Mouse (Mus musculus) lung, postnatal 0 days (tissue): ENCODE measurements around the gene Nrg4. TPM values are rescaled to one million over a fixed set of nuclear protein-coding genes. Genes with fewer than 3 reads are reported as not detected.
"Not testable (repeated sequence)": the region's sequence is repeated elsewhere in the genome, so short reads cannot be mapped to it uniquely, and the experiment has no call there.

Experiments
- ATAC-seq: fragments of 200-750 bp; cut with Nextera tagmentation; 2 replicates; pipeline ENCODE4 v1.8.0; 2017; ENCODE audit warnings: moderate library complexity
- DNase-seq: peaks from one replicate; pipeline ENCODE4 v3.0.0-alpha.2; 2016; ENCODE audit warnings: low spot score
- H3K27ac ChIP-seq: fragments of 300-500 bp; sonication (generic); 2 replicates; pipeline ENCODE4 v1.5.1; 2014; ENCODE audit warnings: antibody characterized with exemption, mild to moderate bottlenecking, low read length, mixed read lengths
- H3K27me3 ChIP-seq: fragments of 300-500 bp; sonication (generic); replicated peaks from 2 replicates; pipeline ENCODE4 v1.6.1; 2014; ENCODE audit warnings: low read length, mixed read lengths; ENCODE audit not compliant: insufficient read depth
- H3K36me3 ChIP-seq: fragments of 300-500 bp; sonication (generic); 2 replicates; pipeline ENCODE4 v1.6.1; 2014; ENCODE audit warnings: low read length, mixed read lengths; ENCODE audit not compliant: insufficient read depth
- H3K4me1 ChIP-seq: fragments of 300-500 bp; sonication (generic); 2 replicates; pipeline ENCODE4 v1.6.1; 2014; ENCODE audit warnings: antibody characterized with exemption, low read depth, low read length, mixed read lengths; ENCODE audit not compliant: insufficient read depth
- H3K4me2 ChIP-seq: fragments of 300-500 bp; sonication (generic); replicated peaks from 2 replicates; pipeline ENCODE4 v1.6.1; 2014; ENCODE audit warnings: low read depth, mild to moderate bottlenecking, low read length, moderate library complexity, mixed read lengths
- H3K4me3 ChIP-seq: fragments of 300-500 bp; sonication (generic); 2 replicates; pipeline ENCODE4 v1.5.1; 2014; ENCODE audit warnings: low read depth, low read length
- H3K9ac ChIP-seq: fragments of 300-500 bp; sonication (generic); replicated peaks from 2 replicates; pipeline ENCODE4 v1.6.1; 2014; ENCODE audit warnings: low read depth, mild to moderate bottlenecking
- H3K9me3 ChIP-seq: fragments of 300-500 bp; sonication (generic); 2 replicates; pipeline ENCODE4 v1.6.1; 2016; ENCODE audit warnings: low read length, mixed read lengths
- CTCF ChIP-seq: IDR thresholded peaks from 2 replicates; pipeline ENCODE4 v1.5.1; 2016; ENCODE audit warnings: antibody characterized with exemption, mild to moderate bottlenecking
- EP300 ChIP-seq: IDR thresholded peaks from 2 replicates; pipeline ENCODE4 v1.6.1; 2016; ENCODE audit warnings: antibody characterized with exemption, mild to moderate bottlenecking, control low read depth
- WGBS: fragments of 180-500 bp; shearing (Covaris S2); extraction: QIAGEN DNeasy Blood & Tissue Kit; methylation state at CpG from one replicate; pipeline ENCODE4 v1.1.7; 2014; 5-methylcytosine and 5-hydroxymethylcytosine counted together
- polyA plus RNA-seq: library from polyadenylated mRNA; unstranded; fragments of >200 nt; fragmentation: Nextera tagmentation; extraction: Ambion mirVana; gene quantifications from 2 replicates; pipeline ENCODE4 v1.2.1, GENCODE M21; 2015

Nrg4 gene
- polyA plus RNA-seq, 1 experiment from 2014 or later, result 1.4 TPM

DNA sequence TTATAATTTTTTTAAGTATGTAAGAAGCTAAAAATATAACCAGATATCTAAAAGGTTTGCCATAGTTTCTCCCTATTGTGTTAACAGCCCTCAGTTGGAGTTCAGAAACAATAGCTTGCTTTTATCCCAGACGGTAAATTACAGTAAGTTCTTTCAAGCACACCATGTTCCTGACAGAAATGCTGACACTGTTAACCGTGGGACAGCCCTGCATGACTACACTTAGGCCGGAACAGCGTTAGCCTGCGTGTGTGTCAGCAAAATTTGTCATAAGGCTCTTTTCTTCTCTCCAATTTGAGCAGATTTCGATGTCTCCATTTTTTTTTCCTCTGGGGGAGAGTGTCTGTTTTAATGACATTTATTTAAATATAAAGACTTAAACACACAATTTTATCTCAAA lies 66.9 kb downstream of the Nrg4 start:
- Histone ChIP-seq H3K4me3 (no peak overlapping the region), H3K9ac (no peak overlapping the region), H3K9me3 (no peaks in the 10 kb centered on the region), H3K4me2 (no peak overlapping the region), H3K27me3 (no peaks in the 10 kb centered on the region), H3K36me3 (no peaks in the 10 kb centered on the region), H3K27ac (no peak overlapping the region), H3K4me1 (no peaks in the 10 kb centered on the region)
- 58% methylated on average over 6 of the region's 6 CpGs for WGBS
- no peak for TF ChIP-seq EP300
- no peak for TF ChIP-seq CTCF
- ATAC-seq (no peak), DNase-seq (no peak)

DNA sequence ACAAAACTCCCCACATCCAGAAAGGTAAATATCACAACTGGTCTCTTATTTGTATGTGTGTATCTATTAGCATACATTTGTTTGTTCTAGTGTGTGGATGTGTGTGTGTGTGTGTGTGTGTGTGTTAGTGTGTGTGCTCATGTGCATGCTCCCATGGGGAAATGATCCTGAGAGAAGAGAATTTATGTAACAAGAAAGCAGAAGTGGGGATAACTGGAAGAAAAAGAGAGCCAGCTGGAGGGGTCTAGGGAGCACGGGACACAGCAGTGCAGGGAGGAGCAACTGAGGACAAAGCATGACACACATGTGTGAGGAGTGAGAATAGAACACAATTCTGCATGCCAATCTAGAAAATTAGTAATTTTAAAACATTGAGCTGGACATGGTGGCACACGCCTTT lies 69.5 kb downstream of the Nrg4 start:
- Histone ChIP-seq H3K36me3 (no peaks in the 10 kb centered on the region), H3K27me3 (no peaks in the 10 kb centered on the region), H3K27ac (no peak overlapping the region), H3K9ac (no peak overlapping the region), H3K4me2 (no peak overlapping the region), H3K9me3 (no peaks in the 10 kb centered on the region), H3K4me1 (no peaks in the 10 kb centered on the region), H3K4me3 (no peak overlapping the region)
- TF ChIP-seq CTCF (no peak), EP300 (no peak)
- WGBS, result 83% methylated on average over 2 of the region's 2 CpGs
- no peak for ATAC-seq
- DNase-seq, result no peak

DNA sequence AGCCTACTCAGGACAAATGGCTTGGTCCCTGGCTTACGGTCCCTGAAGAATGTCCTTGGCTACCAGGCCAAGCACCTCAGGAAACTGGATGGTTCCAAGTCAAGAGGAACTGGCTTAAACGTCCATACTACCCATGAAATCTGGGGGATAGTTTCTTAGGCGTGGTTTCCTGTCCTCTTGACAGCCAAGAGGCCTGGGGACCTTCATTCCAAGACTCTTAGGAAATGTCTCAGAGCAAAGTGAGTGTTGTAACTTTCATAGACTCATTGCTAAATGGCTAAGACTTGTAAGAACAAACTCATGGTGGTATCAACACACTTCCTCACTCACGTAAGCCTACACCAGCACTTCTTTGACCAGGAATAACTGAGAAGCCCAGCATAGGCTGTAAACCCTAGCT lies 71.0 kb downstream of the Nrg4 start:
- Histone ChIP-seq H3K4me1 (no peaks in the 10 kb centered on the region), H3K9ac (no peak overlapping the region), H3K36me3 (no peaks in the 10 kb centered on the region), H3K27ac (no peak overlapping the region), H3K4me3 (no peak overlapping the region), H3K27me3 (no peaks in the 10 kb centered on the region), H3K4me2 (no peak overlapping the region), H3K9me3 (no peaks in the 10 kb centered on the region)
- ATAC-seq, result peak; percentile 52
- DNase-seq, result peak; percentile 64
- TF ChIP-seq CTCF, result no peak
- TF ChIP-seq EP300, result no peak
- WGBS, result 35% methylated on average over 4 of the region's 4 CpGs

DNA sequence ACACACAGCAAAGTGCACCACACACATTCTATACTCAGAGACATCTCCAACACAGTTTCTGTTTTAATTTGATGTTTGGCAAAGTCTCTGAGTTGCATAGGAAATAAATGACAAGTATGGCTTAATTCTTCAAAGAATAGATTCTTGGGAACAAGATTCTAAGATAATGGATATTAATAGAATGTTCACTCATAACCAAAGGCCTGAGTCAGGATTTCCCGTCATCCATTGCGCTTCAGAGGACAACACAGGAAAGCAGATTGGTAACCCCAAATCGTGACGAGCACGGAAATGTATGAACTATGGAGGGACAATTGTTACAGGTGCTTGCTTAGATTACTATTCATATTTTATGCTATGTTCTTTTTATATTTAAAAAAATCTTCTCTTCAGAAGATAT lies 71.6 kb downstream of the Nrg4 start:
- ATAC-seq, result no peak
- Histone ChIP-seq H3K9ac (no peak overlapping the region), H3K4me3 (no peak overlapping the region), H3K36me3 (no peaks in the 10 kb centered on the region), H3K27ac (no peak overlapping the region), H3K4me1 (no peaks in the 10 kb centered on the region), H3K9me3 (no peaks in the 10 kb centered on the region), H3K4me2 (no peak overlapping the region), H3K27me3 (no peaks in the 10 kb centered on the region)
- WGBS, result 83% methylated on average over 5 of the region's 5 CpGs
- TF ChIP-seq EP300, result no peak
- TF ChIP-seq CTCF, result no peak
- no peak for DNase-seq

DNA sequence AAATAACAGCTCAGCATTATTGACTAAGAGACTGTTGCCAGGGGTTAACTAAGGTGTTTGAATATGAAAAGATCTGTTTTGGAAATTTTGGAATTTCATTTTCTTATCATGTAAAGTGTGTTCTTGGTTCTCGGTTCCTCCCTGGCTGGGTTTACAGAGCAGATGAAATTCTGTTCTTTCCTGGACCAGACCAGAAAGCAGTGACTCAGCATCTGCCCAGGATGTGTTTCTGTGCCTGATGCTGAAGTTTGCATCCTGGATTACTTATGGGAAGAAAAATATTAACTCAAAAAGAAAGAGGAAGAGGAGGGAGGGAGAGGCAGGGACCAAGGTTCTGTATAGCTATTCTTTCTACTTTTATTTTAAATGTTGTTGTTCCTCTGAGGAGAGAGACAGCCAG lies 72.8 kb downstream of the Nrg4 start:
- no peak for DNase-seq
- Histone ChIP-seq H3K27me3 (no peaks in the 10 kb centered on the region), H3K9me3 (no peaks in the 10 kb centered on the region), H3K36me3 (no peaks in the 10 kb centered on the region), H3K4me3 (no peak overlapping the region), H3K4me2 (no peak overlapping the region), H3K9ac (no peak overlapping the region), H3K27ac (no peak overlapping the region), H3K4me1 (no peaks in the 10 kb centered on the region)
- 56% methylated on average over 1 of the region's 1 CpGs for WGBS
- TF ChIP-seq CTCF (no peak), EP300 (no peak)
- no peak for ATAC-seq

DNA sequence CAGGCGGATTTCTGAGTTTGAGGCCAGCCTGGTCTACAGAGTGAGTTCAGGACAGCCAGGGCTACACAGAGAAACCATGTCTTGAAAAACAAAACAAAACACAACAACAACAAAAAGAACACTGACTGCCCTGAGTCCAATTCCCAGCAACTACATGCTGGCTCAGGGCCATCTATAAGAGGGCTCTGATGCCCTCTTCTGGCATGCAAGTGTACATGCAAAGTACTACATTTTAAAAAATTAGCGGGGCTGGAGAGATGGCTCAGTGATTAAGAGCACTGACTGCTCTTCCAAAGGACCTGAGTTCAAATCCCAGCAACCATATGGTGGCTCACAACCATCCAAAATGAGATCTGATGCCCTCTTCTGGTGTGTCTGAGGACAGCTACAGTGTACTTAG lies 74.5 kb downstream of the Nrg4 start:
- ATAC-seq, H3K4me1 ChIP-seq, H3K4me3 ChIP-seq, H3K36me3 ChIP-seq, H3K9ac ChIP-seq, H3K9me3 ChIP-seq, H3K27me3 ChIP-seq, H3K4me2 ChIP-seq, H3K27ac ChIP-seq: not testable (repeated sequence)
- peak; percentile 22 for DNase-seq
- WGBS, result 48% methylated on average over 2 of the region's 2 CpGs
- TF ChIP-seq CTCF, result peak; percentile 49

DNA sequence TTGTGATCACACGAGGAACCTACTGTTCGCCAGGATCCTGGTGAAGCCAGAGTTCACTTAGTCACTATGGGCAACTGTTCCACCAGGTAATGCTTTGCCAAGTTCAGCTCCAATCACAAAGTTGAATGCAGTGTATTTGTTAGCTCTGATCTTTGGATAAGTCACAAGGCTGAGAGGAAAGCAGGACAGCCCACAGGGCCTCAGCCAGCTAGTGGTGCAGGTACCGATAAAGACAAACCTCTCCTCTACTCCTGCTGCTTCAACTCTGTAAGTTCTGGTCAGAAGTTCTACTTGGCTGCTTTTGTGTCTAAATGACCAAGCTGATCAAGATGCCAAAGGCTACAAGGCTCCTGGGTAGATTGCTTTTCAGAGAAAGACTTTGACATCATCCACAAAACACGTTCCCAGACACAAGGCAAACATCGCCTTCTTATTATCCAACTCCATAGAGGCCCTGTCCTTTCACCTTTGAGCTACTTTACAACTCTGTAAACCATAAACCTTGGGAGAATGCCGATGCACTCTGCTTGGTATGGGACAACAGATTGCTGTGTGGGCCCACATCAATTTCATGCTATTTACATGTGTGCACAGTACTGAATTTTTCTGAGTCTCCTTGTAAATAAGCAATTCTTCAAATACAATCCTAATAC lies 75.9 kb downstream of the Nrg4 start:
- Histone ChIP-seq H3K27me3 (no peaks in the 10 kb centered on the region), H3K9me3 (no peaks in the 10 kb centered on the region), H3K4me2 (no peak overlapping the region), H3K4me1 (no peaks in the 10 kb centered on the region), H3K9ac (no peak overlapping the region), H3K36me3 (no peaks in the 10 kb centered on the region), H3K27ac (no peak overlapping the region), H3K4me3 (no peak overlapping the region)
- no peak for TF ChIP-seq CTCF
- TF ChIP-seq EP300, result no peak
- ATAC-seq (no peak), DNase-seq (no peak)
- WGBS, result 78% methylated on average over 6 of the region's 6 CpGs
